Mouse (Mus musculus) bone marrow macrophage, adult 2 months (primary cell): Measurements from ENCODE around the gene Krtcap2.

Experiments used
- CTCF ChIP-seq: IDR thresholded peaks from 2 replicates; pipeline ENCODE4 v1.5.1; 2012; ENCODE audit warnings: low read depth, mild to moderate bottlenecking, low read length, moderate library complexity
- POLR2A ChIP-seq: IDR thresholded peaks from 2 replicates; pipeline ENCODE4 v1.6.1; 2012; ENCODE audit warnings: mild to moderate bottlenecking, low read depth, low read length, borderline replicate concordance

DNA sequence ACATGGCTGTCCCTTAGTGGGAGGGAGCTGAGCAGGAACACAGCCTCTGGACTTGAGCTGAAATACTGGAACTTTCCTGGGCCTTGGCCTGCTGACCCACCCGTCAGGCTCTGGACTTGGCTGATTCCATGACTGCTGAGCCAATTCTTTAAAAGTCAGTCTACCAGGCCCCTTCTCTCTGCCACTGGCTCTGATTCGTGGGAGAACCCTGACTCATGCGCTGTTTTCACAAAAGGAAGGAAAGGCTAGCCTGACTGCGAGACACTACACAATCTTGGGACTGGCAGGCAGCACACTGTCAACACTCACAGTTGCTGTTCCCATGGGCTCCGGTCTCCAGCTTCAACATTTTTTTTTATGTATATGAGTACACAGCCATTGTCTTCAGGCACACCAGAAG, 10.4 kb downstream of the Krtcap2 start:
- TF ChIP-seq POLR2A: no peak
- no peak for TF ChIP-seq CTCF
